Mouse (Mus musculus): Measurements from ENCODE around the gene Psmd10. TPM values are rescaled to one million over a fixed set of nuclear protein-coding genes. Genes with fewer than 3 reads are reported as not detected.
A peak's percentile ranks its signal among the peaks of the same experiment; 100 is the strongest.

The Psmd10 gene
- polyA plus RNA-seq, 1 experiment from 2014 or later = 21.4 TPM

DNA sequence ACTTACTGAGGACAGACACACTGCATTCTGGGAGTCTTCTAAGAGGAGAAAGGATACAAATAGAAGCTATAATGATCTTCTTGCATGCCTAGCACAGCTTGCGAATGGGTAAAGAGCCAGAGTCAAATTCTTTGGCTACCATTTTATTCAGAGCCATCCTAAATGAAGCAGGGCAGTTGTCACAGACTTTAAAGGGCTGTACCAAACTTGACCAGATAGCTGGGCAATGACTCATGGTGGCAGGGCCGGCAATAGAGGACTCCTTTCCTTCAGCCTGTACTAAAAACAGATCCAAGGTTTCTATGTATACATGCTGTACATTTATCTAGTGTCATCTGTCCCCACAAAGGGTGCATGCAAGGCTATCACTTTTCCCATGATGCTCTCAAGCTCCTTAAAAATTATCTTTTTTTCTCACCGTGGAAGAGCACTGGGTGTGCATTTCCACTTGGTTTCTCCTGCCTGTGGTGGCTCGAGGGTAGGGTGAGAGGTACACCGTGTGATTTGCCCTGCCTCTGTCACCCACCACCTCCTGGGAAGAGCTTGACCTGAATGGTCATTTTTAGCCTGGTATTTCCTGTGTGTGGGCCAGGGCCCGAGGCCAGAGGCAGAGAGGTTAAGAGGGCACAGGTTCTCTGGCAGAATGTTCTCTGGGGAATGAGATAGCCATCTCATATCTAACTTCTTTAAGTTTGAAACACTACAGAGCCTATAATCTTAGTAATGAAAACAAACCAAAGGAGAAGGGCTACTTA, 26.9 kb upstream of the Psmd10 start:
- Histone ChIP-seq H3K27me3 (ENCODE audit: insufficient read depth, low read length) (no peaks in the 10 kb centered on the region; the same call in 1 of the 2 replicates), H3K9me3 (ENCODE audit: low read length) (no peaks in the 10 kb centered on the region), H3K36me3 (replicated peaks; ENCODE audit: insufficient read depth, low read length) (no peaks in the 10 kb centered on the region), H3K9ac (replicated peaks) (no peak overlapping the region), H3K4me1 (ENCODE audit: insufficient read depth) (peaks cover 2% of the 10 kb centered on the region; the same call in 1 of the 2 replicates), H3K4me3 (ENCODE audit: low read depth, low read length) (no peak overlapping the region), H3K27ac (ENCODE audit: low read depth) (no peak overlapping the region), H3K4me2 (ENCODE audit: low read depth, low read length) (no peak overlapping the region)
- DNase-seq (no peak), ATAC-seq (no peak)
- WGBS (ENCODE audit: insufficient replicate concordance) = 41% methylated on average over 6 of the region's 6 CpGs
- TF ChIP-seq EP300 (IDR thresholded peaks at IDR 0.05; ENCODE audit: low read depth) = no peak
- TF ChIP-seq CTCF (IDR thresholded peaks at IDR 0.05; ENCODE audit: low read depth) = no peak

DNA sequence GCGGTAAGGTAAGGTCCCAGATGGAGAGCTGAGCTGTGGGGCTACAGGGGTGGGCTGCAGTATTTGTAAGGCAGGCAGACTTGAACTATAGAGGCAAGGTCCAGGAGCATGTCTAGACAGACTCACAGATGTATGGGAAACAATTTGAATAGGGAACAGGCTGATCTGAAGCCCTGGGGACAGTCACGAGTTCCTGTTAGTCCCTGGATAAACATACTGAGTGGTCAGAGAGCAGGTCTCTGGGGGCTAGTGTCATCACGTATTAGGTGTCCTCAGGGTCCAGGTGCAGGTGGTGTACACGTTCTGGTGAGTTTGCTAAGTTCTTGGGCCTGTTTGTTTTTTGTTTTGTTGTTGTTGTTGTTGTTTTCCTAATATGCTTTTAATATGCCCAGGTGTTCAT, 23.6 kb upstream of the Psmd10 start:
- DNase-seq (no peak), ATAC-seq (no peak)
- H3K27me3 ChIP-seq (ENCODE audit: insufficient read depth, low read length) = no peaks in the 10 kb centered on the region; the same call in 1 of the 2 replicates
- H3K4me1 ChIP-seq (ENCODE audit: insufficient read depth) = peaks cover 2% of the 10 kb centered on the region; the same call in 1 of the 2 replicates
- TF ChIP-seq CTCF (IDR thresholded peaks at IDR 0.05; ENCODE audit: low read depth) (no peak), EP300 (IDR thresholded peaks at IDR 0.05; ENCODE audit: low read depth) (no peak)
- no peak overlapping the region for H3K9ac ChIP-seq (replicated peaks)
- no peaks in the 10 kb centered on the region for H3K36me3 ChIP-seq (replicated peaks; ENCODE audit: insufficient read depth, low read length)
- 66% methylated on average over 4 of the region's 4 CpGs for WGBS (ENCODE audit: insufficient replicate concordance)
- no peaks in the 10 kb centered on the region for H3K9me3 ChIP-seq (ENCODE audit: low read length)
- no peak overlapping the region for H3K27ac ChIP-seq (ENCODE audit: low read depth)
- H3K4me3 ChIP-seq (ENCODE audit: low read depth, low read length) = no peak overlapping the region
- H3K4me2 ChIP-seq (ENCODE audit: low read depth, low read length) = no peak overlapping the region

DNA sequence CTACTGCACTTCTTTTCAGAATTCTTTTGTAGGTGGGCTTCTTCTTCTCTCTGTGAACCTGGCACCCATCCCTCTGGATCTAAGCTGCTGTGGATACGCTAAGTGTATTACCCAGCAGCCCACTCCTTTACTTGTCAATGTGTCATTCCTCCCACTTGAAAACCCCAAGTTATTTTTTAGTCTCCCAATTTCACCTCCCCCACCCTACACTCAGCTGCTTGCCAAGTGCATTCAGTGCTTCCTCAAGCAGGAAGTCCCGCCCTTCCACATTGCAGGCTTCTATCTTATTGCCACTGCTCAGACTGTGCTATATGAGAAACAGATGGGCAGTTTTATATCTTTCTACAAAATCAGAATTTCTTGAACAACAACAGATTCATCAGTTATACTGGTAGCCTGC, 23.0 kb upstream of the Psmd10 start:
- 59% methylated on average over 2 of the region's 2 CpGs for WGBS (ENCODE audit: insufficient replicate concordance)
- DNase-seq (no peak), ATAC-seq (no peak)
- Histone ChIP-seq H3K4me2 (ENCODE audit: low read depth, low read length) (no peak overlapping the region), H3K36me3 (replicated peaks; ENCODE audit: insufficient read depth, low read length) (no peaks in the 10 kb centered on the region), H3K27me3 (ENCODE audit: insufficient read depth, low read length) (no peaks in the 10 kb centered on the region; the same call in 1 of the 2 replicates), H3K9me3 (ENCODE audit: low read length) (no peaks in the 10 kb centered on the region), H3K27ac (ENCODE audit: low read depth) (no peak overlapping the region), H3K4me1 (ENCODE audit: insufficient read depth) (peaks cover 2% of the 10 kb centered on the region; the same call in 1 of the 2 replicates), H3K9ac (replicated peaks) (no peak overlapping the region), H3K4me3 (ENCODE audit: low read depth, low read length) (no peak overlapping the region)
- TF ChIP-seq CTCF (IDR thresholded peaks at IDR 0.05; ENCODE audit: low read depth) (no peak), EP300 (IDR thresholded peaks at IDR 0.05; ENCODE audit: low read depth) (no peak)

DNA sequence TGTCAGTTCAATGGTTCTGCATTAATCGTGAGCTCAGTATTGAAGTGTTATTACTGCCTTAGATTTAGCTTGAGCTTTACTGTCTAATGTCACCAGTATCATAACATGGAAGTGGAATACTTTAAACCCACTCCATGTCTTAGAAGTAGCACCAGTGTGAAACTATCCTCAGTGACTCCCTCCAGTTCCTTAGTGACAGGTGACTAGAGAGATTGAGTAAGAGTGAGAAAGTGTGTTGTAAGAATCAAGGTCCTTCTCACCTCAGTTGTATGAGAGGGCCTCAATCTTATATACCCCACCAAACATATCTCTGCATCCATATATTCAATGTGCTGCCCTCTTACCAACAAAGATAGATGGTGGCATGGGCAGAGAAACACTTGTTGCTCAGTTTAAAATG, 22.4 kb upstream of the Psmd10 start:
- TF ChIP-seq EP300 (IDR thresholded peaks at IDR 0.05; ENCODE audit: low read depth) (no peak), CTCF (IDR thresholded peaks at IDR 0.05; ENCODE audit: low read depth) (no peak)
- 82% methylated on average over 1 of the region's 1 CpGs for WGBS (ENCODE audit: insufficient replicate concordance)

DNA sequence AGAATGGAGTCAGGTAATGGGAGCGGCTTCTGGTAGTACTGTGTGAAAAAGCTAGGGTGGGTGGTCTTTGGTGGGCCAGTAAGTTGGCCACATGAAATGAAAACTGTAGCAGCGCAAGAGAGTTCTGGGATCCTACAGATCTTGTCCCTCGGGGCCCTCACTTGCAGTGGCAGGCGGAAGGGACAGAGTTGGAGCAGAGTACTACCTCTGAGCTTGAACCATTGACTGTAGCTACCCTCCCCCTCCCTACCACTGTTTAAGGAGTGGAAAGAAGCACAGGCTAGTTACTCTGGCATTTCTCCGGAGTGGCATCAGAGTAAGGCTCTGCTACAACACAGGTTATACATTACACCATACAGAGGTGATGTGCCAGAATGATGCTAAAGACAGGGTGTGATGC, 431 bp upstream of the Psmd10 start:
- Histone ChIP-seq H3K36me3 (replicated peaks; ENCODE audit: insufficient read depth, low read length) (0 out of 2 replicates have a peak, but pooled peaks cover 5% of the 10 kb centered on the region), H3K27me3 (ENCODE audit: insufficient read depth, low read length) (no peaks in the 10 kb centered on the region), H3K4me1 (ENCODE audit: insufficient read depth) (no peaks in the 10 kb centered on the region), H3K9ac (replicated peaks) (peak overlapping the region; percentile 53), H3K4me3 (ENCODE audit: low read depth, low read length) (peak overlapping the region; percentile 66), H3K27ac (ENCODE audit: low read depth) (peak overlapping the region; percentile 44; the same call in 1 of the 2 replicates), H3K4me2 (ENCODE audit: low read depth, low read length) (peak overlapping the region; percentile 69), H3K9me3 (ENCODE audit: low read length) (no peaks in the 10 kb centered on the region)
- ATAC-seq = peak; percentile 40
- no peak for TF ChIP-seq EP300 (IDR thresholded peaks at IDR 0.05; ENCODE audit: low read depth)
- no peak for TF ChIP-seq CTCF (IDR thresholded peaks at IDR 0.05; ENCODE audit: low read depth)
- DNase-seq = no peak
- 18% methylated on average over 5 of the region's 5 CpGs for WGBS (ENCODE audit: insufficient replicate concordance)

More for the DNA sequence above, 22.4 kb upstream of the Psmd10 start:
- Histone ChIP-seq H3K27me3 (ENCODE audit: insufficient read depth, low read length) (no peaks in the 10 kb centered on the region; the same call in 1 of the 2 replicates), H3K9me3 (ENCODE audit: low read length) (no peaks in the 10 kb centered on the region), H3K36me3 (replicated peaks; ENCODE audit: insufficient read depth, low read length) (no peaks in the 10 kb centered on the region), H3K4me3 (ENCODE audit: low read depth, low read length) (no peak overlapping the region), H3K4me2 (ENCODE audit: low read depth, low read length) (no peak overlapping the region), H3K4me1 (ENCODE audit: insufficient read depth) (peaks cover 2% of the 10 kb centered on the region; the same call in 1 of the 2 replicates), H3K9ac (replicated peaks) (no peak overlapping the region), H3K27ac (ENCODE audit: low read depth) (no peak overlapping the region)
- DNase-seq = no peak
- ATAC-seq = no peak

DNA sequence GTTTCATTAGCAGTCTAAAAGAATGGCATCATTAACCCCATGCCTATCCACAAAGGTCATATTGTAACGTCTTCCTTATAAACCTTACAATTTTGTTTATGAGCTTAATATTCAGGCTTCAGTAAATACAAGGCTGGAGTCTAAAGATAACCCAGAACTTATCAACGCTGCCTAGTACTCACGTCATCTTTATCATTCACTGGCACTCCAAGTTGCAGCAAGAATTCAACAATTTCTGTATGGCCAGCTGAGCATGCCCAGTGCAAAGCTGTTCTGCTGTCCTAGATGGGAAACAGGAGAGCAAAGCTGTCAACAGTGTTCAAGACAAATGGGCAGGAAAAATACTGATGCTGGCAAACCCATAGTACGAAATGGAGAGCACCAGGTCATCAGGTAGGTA, 2.9 kb downstream of the Psmd10 start:
- TF ChIP-seq EP300 (IDR thresholded peaks at IDR 0.05; ENCODE audit: low read depth) (peak; percentile 94), CTCF (IDR thresholded peaks at IDR 0.05; ENCODE audit: low read depth) (no peak)
- peak overlapping the region; percentile 66 for H3K4me3 ChIP-seq (ENCODE audit: low read depth, low read length)
- ATAC-seq (peak; percentile 58), DNase-seq (peak; percentile 15)
- H3K9ac ChIP-seq (replicated peaks) = peak overlapping the region; percentile 34; the same call in 1 of the 2 replicates
- WGBS (ENCODE audit: insufficient replicate concordance) = 66% methylated on average over 4 of the region's 4 CpGs
- peaks cover 5% of the 10 kb centered on the region for H3K36me3 ChIP-seq (replicated peaks; ENCODE audit: insufficient read depth, low read length)
- peak overlapping the region; percentile 52; the same call in 1 of the 2 replicates for H3K4me2 ChIP-seq (ENCODE audit: low read depth, low read length)
- no peaks in the 10 kb centered on the region for H3K4me1 ChIP-seq (ENCODE audit: insufficient read depth)
- peak overlapping the region; percentile 70; the same call in 1 of the 2 replicates for H3K27ac ChIP-seq (ENCODE audit: low read depth)
- no peaks in the 10 kb centered on the region for H3K27me3 ChIP-seq (ENCODE audit: insufficient read depth, low read length)
- H3K9me3 ChIP-seq (ENCODE audit: low read length) = no peaks in the 10 kb centered on the region
